Mouse (Mus musculus) lung, embryonic 14.5 days (tissue): ENCODE data around the gene Ly75. TPM values are rescaled to one million over a fixed set of nuclear protein-coding genes. Genes with fewer than 3 reads are reported as not detected.

ENCODE experiments used
- ATAC-seq: fragments of 200-750 bp; cut with Nextera tagmentation; 2 replicates; pipeline ENCODE4 v1.8.0; 2017; ENCODE audit warnings: mild to moderate bottlenecking, moderate TSS enrichment, moderate library complexity; ENCODE audit not compliant: insufficient read depth
- DNase-seq: peaks from one replicate; pipeline ENCODE4 v3.0.0-alpha.2; 2015
- H3K27ac ChIP-seq: fragments of 300-500 bp; sonication (generic); 2 replicates; pipeline ENCODE4 v1.5.1; 2014; ENCODE audit warnings: low read depth, mild to moderate bottlenecking, moderate library complexity
- H3K27me3 ChIP-seq: fragments of 300-500 bp; sonication (generic); 2 replicates; pipeline ENCODE4 v1.6.1; 2014; ENCODE audit warnings: low read length, control low read depth; ENCODE audit not compliant: insufficient read depth
- H3K36me3 ChIP-seq: fragments of 300-500 bp; sonication (generic); 2 replicates; pipeline ENCODE4 v1.6.1; 2014; ENCODE audit warnings: control low read depth; ENCODE audit not compliant: insufficient read depth
- H3K4me1 ChIP-seq: fragments of 300-500 bp; sonication (generic); 2 replicates; pipeline ENCODE4 v1.6.1; 2014; ENCODE audit warnings: antibody characterized with exemption, control low read depth; ENCODE audit not compliant: insufficient read depth
- H3K4me2 ChIP-seq: fragments of 300-500 bp; sonication (generic); 2 replicates; pipeline ENCODE4 v1.6.1; 2014; ENCODE audit warnings: mild to moderate bottlenecking
- H3K4me3 ChIP-seq: fragments of 300-500 bp; sonication (generic); 2 replicates; pipeline ENCODE4 v1.5.1; 2014; ENCODE audit warnings: low read depth, low read length
- H3K9ac ChIP-seq: fragments of 300-500 bp; sonication (generic); 2 replicates; pipeline ENCODE4 v1.6.1; 2014
- H3K9me3 ChIP-seq: fragments of 300-500 bp; sonication (generic); 2 replicates; pipeline ENCODE4 v1.6.1; 2016; ENCODE audit warnings: low read depth, low read length, control low read depth
- CTCF ChIP-seq: IDR thresholded peaks from 2 replicates; pipeline ENCODE4 v1.5.1; 2016; ENCODE audit warnings: antibody characterized with exemption, low read depth
- WGBS: fragments of 180-500 bp; shearing (Covaris S2); extraction: QIAGEN DNeasy Blood & Tissue Kit; methylation state at CpG from one replicate; pipeline ENCODE4 v1.1.7; 2014; 5-methylcytosine and 5-hydroxymethylcytosine counted together
- polyA plus RNA-seq: library from polyadenylated mRNA; unstranded; fragments of >200 nt; fragmentation: Nextera tagmentation; extraction: Ambion mirVana; gene quantifications from 2 replicates; pipeline ENCODE4 v1.2.1, GENCODE M21; 2014

Gene Ly75
- polyA plus RNA-seq, 1 experiment from 2014 or later, result 3.4 TPM

GRCm38 (mm10) chr2:60345717-60346116 lies 37.4 kb downstream of the Ly75 start:
- H3K9ac ChIP-seq, result no peak overlapping the region
- 83% methylated on average over 7 of the region's 7 CpGs for WGBS
- H3K27ac ChIP-seq, result no peak overlapping the region
- H3K9me3 ChIP-seq, result no peaks in the 10 kb centered on the region
- H3K4me1 ChIP-seq, result no peaks in the 10 kb centered on the region
- DNase-seq (no peak), ATAC-seq (no peak)
- no peaks in the 10 kb centered on the region for H3K36me3 ChIP-seq
- no peaks in the 10 kb centered on the region for H3K27me3 ChIP-seq
- no peak overlapping the region for H3K4me2 ChIP-seq
- TF ChIP-seq CTCF, result no peak
- H3K4me3 ChIP-seq, result no peak overlapping the region

GRCm38 (mm10) chr2:60343607-60344289 lies 39.4 kb downstream of the Ly75 start:
- H3K9ac ChIP-seq, result no peak overlapping the region
- WGBS, result 80% methylated on average over 11 of the region's 11 CpGs
- no peak overlapping the region for H3K27ac ChIP-seq
- H3K27me3 ChIP-seq, result no peaks in the 10 kb centered on the region
- no peaks in the 10 kb centered on the region for H3K36me3 ChIP-seq
- H3K4me1 ChIP-seq, result no peaks in the 10 kb centered on the region
- no peak overlapping the region for H3K4me3 ChIP-seq
- no peak for DNase-seq
- H3K9me3 ChIP-seq, result no peaks in the 10 kb centered on the region
- no peak for TF ChIP-seq CTCF
- no peak overlapping the region for H3K4me2 ChIP-seq
- ATAC-seq, result no peak

GRCm38 (mm10) chr2:60342107-60342880 lies 40.8 kb downstream of the Ly75 start:
- H3K9me3 ChIP-seq, result no peaks in the 10 kb centered on the region
- WGBS, result 49% methylated on average over 4 of the region's 4 CpGs
- H3K4me2 ChIP-seq, result no peak overlapping the region
- ATAC-seq (no peak), DNase-seq (no peak)
- no peak for TF ChIP-seq CTCF
- no peaks in the 10 kb centered on the region for H3K36me3 ChIP-seq
- H3K27me3 ChIP-seq, result no peaks in the 10 kb centered on the region
- no peak overlapping the region for H3K4me3 ChIP-seq
- H3K9ac ChIP-seq, result no peak overlapping the region
- H3K4me1 ChIP-seq, result no peaks in the 10 kb centered on the region
- H3K27ac ChIP-seq, result no peak overlapping the region

GRCm38 (mm10) chr2:60337937-60338336 lies 45.2 kb downstream of the Ly75 start:
- DNase-seq, result no peak
- Histone ChIP-seq H3K9ac (no peak overlapping the region), H3K27ac (no peak overlapping the region), H3K36me3 (no peaks in the 10 kb centered on the region), H3K4me1 (no peaks in the 10 kb centered on the region), H3K27me3 (no peaks in the 10 kb centered on the region), H3K4me2 (no peak overlapping the region), H3K9me3 (no peaks in the 10 kb centered on the region), H3K4me3 (no peak overlapping the region)
- TF ChIP-seq CTCF, result no peak
- ATAC-seq, result peak; percentile 44; the same call in 1 of the 2 replicates
- WGBS, result 45% methylated on average over 9 of the region's 9 CpGs

- no peak overlapping the region for H3K9ac ChIP-seq
- H3K9me3 ChIP-seq, result no peaks in the 10 kb centered on the region
- H3K4me1 ChIP-seq, result no peaks in the 10 kb centered on the region
- no peak for DNase-seq
- no peak overlapping the region for H3K27ac ChIP-seq
- TF ChIP-seq CTCF, result no peak
- WGBS, result 74% methylated on average over 10 of the region's 10 CpGs
- H3K4me2 ChIP-seq, result no peak overlapping the region
- H3K36me3 ChIP-seq, result no peaks in the 10 kb centered on the region
- no peak for ATAC-seq
- H3K27me3 ChIP-seq, result no peaks in the 10 kb centered on the region
- no peak overlapping the region for H3K4me3 ChIP-seq
These were observed 54.5 kb downstream of the Ly75 start for GRCm38 (mm10) chr2:60328641-60329040.

- Histone ChIP-seq H3K9ac (no peak overlapping the region), H3K4me1 (no peaks in the 10 kb centered on the region), H3K9me3 (no peaks in the 10 kb centered on the region), H3K4me3 (no peak overlapping the region), H3K27ac (no peak overlapping the region), H3K27me3 (no peaks in the 10 kb centered on the region), H3K4me2 (no peak overlapping the region), H3K36me3 (no peaks in the 10 kb centered on the region)
- TF ChIP-seq CTCF, result no peak
- 86% methylated on average over 11 of the region's 11 CpGs for WGBS
- no peak for DNase-seq
- ATAC-seq, result no peak
These were observed 55.5 kb downstream of the Ly75 start for GRCm38 (mm10) chr2:60327581-60327980.

- H3K27ac ChIP-seq, result no peak overlapping the region
- no peaks in the 10 kb centered on the region for H3K9me3 ChIP-seq
- ATAC-seq (no peak), DNase-seq (no peak)
- H3K36me3 ChIP-seq, result no peaks in the 10 kb centered on the region
- H3K9ac ChIP-seq, result no peak overlapping the region
- TF ChIP-seq CTCF, result no peak
- no peak overlapping the region for H3K4me2 ChIP-seq
- H3K4me3 ChIP-seq, result no peak overlapping the region
- no peaks in the 10 kb centered on the region for H3K4me1 ChIP-seq
- 85% methylated on average over 7 of the region's 7 CpGs for WGBS
- no peaks in the 10 kb centered on the region for H3K27me3 ChIP-seq
These were observed 56.2 kb downstream of the Ly75 start for GRCm38 (mm10) chr2:60326948-60327347.
